Mouse (Mus musculus): ENCODE results near the gene Nmnat3.
"Not testable (repeated sequence)": the region's sequence is repeated elsewhere in the genome, so short reads cannot be mapped to it uniquely, and the experiment has no call there.

Gene Nmnat3

GRCm38 (mm10) chr9:98287135-98287534, at the start of gene Nmnat3:
Nmnat3 (plus strand) TSS chr9:98287435.
- DNase-seq (ENCODE audit: low spot score) = not testable (repeated sequence)

GRCm38 (mm10) chr9:98243481-98243880, 43.8 kb upstream of the Nmnat3 start:
- no peak for DNase-seq (ENCODE audit: low spot score)

GRCm38 (mm10) chr9:98244223-98244622, 43.0 kb upstream of the Nmnat3 start:
- peak; percentile 28 for DNase-seq (ENCODE audit: low spot score)

DNA sequence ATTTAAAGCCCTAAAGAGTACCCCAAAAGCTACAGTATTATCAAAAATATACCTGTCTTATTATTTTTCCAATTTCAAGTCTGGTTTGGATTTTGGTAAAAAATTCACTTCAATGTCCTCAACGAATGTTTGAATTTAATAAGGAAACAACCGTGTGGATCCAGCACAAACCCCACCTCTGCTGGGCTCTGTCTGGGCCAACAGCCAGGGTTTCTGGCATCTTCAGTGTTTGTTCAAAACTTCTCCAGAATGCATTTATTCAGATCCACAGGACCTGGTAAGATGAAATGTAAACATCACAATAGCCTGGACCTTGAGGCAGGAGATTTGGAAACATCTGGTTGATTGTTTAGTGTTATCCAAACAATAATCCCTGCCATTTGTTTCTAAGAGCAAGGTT, 42.0 kb upstream of the Nmnat3 start:
- no peak for DNase-seq (ENCODE audit: low spot score)

DNA sequence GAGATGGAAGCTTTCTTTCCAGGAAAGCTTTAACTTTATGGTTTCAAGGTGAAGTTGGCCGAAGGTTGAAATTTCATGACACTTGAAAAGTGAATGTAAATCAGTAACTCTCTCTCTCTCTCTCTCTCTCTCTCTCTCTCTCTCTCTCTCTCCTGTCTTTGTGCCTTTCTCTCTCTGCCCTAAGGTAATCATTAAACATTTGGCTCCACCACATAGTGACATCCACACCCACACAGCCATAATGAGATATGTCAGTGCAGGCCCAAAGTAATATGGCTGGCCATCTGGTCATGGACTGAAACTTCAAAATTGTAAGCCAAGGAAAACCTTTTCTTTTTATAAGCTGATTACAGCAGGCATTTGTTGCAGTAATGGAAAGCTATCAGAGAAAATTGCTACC, 40.9 kb upstream of the Nmnat3 start:
- DNase-seq (ENCODE audit: low spot score) = no peak

DNA sequence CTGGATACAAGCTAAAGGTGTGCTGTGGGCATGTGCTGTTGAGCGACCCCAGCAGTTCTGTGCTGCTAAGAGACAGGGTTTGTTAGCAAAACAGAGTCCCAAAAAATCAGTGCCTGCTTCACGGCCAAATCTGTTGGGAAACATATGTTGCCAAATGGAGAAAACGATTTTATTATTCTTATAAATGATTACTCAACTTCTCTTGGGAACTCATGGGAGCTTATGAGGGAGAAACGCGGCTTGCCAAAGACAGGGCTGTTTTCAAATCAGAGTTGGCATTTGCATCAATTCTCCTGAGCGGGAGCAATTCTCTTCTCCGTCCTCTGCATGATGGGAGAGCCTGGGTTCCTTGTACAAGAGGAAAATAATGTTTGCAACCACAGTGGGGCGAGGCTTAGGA, 27.0 kb upstream of the Nmnat3 start:
- DNase-seq (ENCODE audit: low spot score) = no peak

- no peak for DNase-seq (ENCODE audit: low spot score)
Measured at GRCm38 (mm10) chr9:98261461-98262011, 25.7 kb upstream of the Nmnat3 start.

- no peak for DNase-seq (ENCODE audit: low spot score)
Measured at GRCm38 (mm10) chr9:98264916-98265315, 22.3 kb upstream of the Nmnat3 start.

DNA sequence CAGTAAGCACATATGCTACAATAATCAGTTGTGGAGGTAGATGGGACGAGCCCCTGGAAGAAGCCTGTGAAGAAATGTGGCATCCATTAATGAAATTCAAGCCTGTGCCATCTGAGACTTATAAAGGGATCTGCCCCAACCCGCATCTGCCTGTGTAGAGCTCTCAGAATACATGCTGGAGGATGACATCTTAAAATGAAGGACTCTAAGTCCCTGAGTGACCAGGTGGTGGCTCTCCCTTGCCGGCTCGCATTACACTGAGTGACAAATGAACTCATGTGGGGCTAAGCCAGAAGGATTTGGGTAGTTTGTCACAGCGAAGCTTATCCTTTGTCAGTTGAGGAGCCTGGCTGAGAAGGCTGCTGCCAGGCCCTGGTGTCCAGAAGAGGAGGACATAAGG, 14.5 kb upstream of the Nmnat3 start:
- no peak for DNase-seq (ENCODE audit: low spot score)

DNA sequence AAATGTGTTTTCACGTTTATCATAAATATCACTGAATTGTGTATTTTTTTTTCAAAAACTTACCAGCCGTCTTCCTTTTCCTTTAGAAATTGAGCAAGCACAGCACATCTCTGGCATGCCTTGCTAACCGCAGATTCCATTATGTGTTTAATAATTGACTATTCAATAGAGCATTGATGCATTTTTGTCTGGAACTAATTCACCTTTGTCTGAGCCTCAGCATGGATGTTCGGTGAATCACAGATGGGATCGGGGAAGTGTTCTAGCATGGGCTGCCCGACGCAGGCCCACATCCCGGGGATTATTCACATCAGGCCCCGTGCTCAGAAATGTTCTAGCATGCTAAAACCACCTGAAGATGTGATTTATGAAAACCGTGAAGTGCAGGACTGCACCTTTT, 12.2 kb upstream of the Nmnat3 start:
- DNase-seq (ENCODE audit: low spot score) = no peak

GRCm38 (mm10) chr9:98280162-98280561, 7.1 kb upstream of the Nmnat3 start:
- DNase-seq (ENCODE audit: low spot score) = no peak

- DNase-seq (ENCODE audit: low spot score) = no peak
Measured at GRCm38 (mm10) chr9:98285606-98286301, 1.5 kb upstream of the Nmnat3 start.

GRCm38 (mm10) chr9:98289665-98290064, 2.4 kb downstream of the Nmnat3 start:
- no peak for DNase-seq (ENCODE audit: low spot score)

DNA sequence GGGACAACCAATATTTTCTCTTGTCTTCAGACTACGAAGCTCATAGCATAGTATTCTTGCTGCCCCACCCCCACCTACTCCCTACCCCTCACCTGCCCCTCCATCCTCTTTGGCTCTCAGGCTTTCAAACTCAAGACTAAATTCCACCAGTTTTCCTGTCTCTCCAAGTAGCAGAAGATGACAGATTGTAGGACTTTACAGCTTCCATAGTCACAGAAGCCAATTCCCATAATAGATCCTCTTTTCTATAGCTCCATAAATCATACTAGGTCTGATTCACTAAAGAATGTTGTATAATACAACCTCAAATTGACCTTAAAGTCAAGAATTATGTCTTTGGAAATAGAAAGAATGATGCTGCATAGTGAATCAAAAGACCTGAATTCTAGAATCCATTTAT, 3.4 kb downstream of the Nmnat3 start:
- DNase-seq (ENCODE audit: low spot score) = no peak

GRCm38 (mm10) chr9:98296383-98297201, 9.4 kb downstream of the Nmnat3 start:
- peak; percentile 74 for DNase-seq (ENCODE audit: low spot score)

DNA sequence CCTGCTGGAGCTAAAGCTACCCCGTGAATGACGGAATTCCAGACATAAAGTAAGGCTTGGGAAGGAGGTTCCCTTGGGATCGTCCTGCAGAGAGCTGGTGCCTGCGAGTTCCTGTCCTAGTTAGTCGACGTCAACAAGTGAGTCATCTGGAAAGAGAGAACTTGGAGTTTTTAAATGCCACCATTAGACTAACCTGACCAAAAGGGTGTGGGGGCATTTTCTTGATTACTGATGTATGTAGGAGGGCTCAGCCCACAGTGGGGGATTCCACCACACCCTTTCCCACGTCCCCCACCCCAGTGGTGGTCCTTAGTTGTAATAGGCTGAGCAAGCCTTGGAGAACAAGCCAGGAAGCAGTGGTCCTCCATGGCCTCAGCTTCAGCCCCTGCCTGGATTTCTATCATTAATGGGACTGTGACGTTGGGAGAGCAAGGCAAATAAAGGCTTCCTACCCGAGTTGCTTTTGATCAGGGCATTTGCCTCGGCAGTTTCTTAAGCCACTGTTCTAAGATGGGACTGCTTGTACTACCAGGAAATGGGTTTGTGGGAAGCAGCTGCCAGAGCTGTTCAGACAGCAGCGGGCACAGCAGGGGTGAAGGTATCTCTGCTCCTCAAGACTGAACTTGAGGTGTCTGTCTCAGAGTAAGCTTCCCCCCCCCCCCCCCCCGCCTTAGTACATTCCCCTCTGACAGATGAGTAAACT, 10.2 kb downstream of the Nmnat3 start:
- no peak for DNase-seq (ENCODE audit: low spot score)

DNA sequence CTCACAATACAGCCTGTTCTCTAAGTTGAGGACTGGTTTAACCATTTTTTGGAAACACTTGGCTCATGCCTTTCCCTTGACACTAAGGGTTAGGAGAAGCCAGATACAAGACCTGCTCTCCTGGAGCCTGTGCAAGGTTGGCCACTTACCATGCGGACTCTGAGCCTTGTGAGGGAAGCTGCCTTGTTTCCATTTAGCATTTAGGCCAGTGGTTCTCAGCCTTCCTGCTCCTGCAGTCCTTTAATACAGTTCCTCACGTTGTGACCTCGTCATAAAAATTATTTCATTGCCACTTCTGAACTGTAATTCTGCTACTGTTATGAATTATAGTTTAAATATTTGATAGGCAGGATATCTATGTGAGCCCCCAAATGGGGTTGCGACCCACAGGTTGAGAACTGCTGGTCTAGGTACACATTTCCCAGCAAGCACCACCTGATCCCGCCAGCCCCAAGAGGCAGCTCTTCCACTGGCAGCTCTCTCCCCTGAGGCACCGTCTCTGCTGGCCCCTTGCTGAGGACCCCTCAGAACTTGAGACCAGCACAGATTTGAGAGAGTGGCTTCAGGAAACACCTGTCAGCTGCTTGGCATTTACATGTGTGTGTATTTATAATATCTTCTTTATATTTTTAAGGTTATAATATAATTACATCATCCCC, 10.8 kb downstream of the Nmnat3 start:
- no peak for DNase-seq (ENCODE audit: low spot score)

DNA sequence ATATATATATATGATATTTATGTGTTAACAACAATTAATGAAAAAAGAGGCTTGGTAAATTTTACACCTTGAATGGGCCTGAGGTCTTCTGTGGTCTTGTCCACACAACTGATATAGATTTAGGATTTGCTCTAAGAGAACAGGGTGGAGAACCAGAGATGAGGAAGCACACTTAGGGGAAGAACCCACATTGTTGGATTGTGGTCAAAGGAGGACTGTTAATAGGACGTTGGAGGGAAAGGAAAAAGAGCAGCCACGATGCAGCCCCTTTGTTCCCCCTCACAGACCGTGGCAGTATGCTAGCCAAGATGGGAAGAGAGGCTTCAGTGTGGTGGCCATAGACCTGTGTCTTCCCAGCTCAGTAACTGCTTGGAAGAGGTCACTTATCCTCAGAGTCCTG, 11.5 kb downstream of the Nmnat3 start:
- no peak for DNase-seq (ENCODE audit: low spot score)

DNA sequence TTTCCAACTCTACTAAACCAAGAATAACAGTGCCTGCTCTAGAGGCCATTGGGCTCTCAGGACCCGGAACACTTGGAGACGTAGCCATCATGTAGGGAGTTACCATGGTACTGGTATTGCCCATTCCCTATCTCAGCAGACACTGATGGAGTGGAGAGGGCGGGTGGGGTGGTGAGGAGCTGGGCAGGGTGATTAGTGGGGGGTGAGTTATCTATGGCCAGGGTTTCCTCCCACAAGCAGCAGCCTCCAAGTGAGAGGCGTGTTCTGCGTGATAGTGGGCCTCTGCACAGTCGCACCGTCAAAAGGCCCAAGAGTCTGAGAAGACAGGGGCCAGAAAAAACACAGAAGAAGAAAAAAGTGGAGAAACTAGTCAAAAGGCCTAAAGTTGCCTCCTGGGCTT, 12.0 kb downstream of the Nmnat3 start:
- DNase-seq (ENCODE audit: low spot score) = no peak

DNA sequence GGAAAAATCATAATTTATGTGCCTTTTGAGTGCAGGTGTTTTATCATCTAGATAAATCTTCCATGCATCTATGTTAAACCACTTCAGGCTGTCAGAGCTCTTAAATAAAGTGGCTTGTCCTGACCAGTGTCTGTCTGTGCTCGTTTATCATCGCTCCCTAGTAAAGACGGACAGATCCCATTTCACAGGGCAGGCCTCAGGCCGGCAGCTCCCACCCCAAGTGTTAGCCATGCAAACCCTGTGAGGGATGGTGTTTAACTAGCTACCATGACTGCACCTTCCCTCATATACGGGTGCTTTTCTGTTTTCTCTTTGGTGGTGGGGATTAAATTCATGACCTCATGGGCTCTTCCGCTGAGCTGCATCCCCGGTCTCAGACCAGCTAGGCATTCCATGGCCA, 13.3 kb downstream of the Nmnat3 start:
- no peak for DNase-seq (ENCODE audit: low spot score)

DNA sequence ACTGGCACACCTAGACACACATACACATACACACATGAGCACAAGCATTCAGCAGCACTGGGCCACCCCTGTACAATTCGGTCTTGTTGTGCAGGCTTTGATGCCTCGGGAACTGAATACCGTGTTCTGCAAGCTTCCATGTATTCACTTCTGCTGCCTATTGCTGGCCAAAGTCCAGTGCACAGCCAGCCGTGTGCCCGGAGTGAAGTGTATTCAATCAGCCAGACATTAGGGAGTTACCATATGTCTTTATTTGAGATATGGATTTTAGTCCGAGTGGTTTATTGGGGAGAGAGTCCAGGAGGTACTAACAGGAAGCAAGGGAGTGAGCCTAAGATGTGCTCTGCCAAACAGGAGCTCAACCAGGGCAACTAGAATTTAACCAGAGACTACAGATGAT, 19.8 kb downstream of the Nmnat3 start:
- DNase-seq (ENCODE audit: low spot score) = no peak

DNA sequence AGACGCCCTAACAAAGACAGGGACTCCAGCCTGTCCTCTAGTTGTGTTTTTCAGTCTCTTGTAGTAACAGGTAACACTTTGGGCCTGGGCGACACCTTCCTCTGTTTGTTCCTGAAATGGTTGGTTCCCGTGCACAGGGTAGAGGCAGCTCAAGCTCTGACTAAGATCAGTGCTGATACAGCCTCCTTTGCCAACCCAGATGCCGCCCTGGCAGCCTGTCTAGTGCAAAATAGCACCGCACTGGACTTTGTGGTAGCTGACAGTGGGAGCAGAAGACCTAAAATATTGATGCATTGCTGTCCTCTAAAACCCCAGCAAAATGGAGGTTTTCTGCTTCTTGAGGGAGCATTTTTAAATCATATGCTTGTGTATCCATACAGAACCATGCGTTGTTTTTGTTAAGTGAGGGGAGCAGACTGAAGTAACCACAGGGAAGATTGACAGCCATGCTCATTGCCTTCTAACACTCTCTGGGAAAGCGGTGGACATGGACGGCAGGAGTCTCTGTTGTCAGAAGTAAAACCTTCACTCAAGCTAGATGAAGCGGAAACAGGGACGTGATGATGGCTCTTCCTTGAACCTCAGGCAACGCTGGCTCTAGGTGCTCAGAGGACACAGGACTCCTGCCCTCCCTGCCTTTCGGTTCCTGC, 24.2 kb downstream of the Nmnat3 start:
- DNase-seq (ENCODE audit: low spot score) = no peak
